Mouse (Mus musculus) neural tube, embryonic 11.5 days (tissue): ENCODE data around the gene Arl6ip5. TPM values are rescaled to one million over a fixed set of nuclear protein-coding genes. Genes with fewer than 3 reads are reported as not detected.

Experiments
- polyA plus RNA-seq: library from polyadenylated mRNA; unstranded; fragments of >200 nt; fragmentation: Nextera tagmentation; extraction: Ambion mirVana; gene quantifications from 2 replicates; pipeline ENCODE4 v1.2.1, GENCODE M21; 2014

The Arl6ip5 gene
- polyA plus RNA-seq, 1 experiment from 2014 or later = 54.0 TPM

Other genes starting within 250 kb of the Arl6ip5 start
- 3.8 and 3.9 TPM in 2 replicates for gene Fam19a4, start 150.3 kb upstream of the Arl6ip5 start, polyA plus RNA-seq
- 10.5 and 10.7 TPM in 2 replicates for gene Eogt, start 61.5 kb upstream of the Arl6ip5 start, polyA plus RNA-seq
- gene Tmf1, start 31.6 kb upstream of the Arl6ip5 start, polyA plus RNA-seq = 30.1 and 30.5 TPM in 2 replicates
- 104 and 106 TPM in 2 replicates for gene Uba3, start 5.0 kb upstream of the Arl6ip5 start, polyA plus RNA-seq
- 1.5 and 2.4 TPM in 2 replicates for gene Lmod3, start 42.1 kb downstream of the Arl6ip5 start, polyA plus RNA-seq